Mouse (Mus musculus): ENCODE data around the gene Ccdc96. TPM values are rescaled to one million over a fixed set of nuclear protein-coding genes. Genes with fewer than 3 reads are reported as not detected.

Gene Ccdc96
- polyA plus RNA-seq, 1 experiment from 2014 or later, result 4.6 TPM

DNA sequence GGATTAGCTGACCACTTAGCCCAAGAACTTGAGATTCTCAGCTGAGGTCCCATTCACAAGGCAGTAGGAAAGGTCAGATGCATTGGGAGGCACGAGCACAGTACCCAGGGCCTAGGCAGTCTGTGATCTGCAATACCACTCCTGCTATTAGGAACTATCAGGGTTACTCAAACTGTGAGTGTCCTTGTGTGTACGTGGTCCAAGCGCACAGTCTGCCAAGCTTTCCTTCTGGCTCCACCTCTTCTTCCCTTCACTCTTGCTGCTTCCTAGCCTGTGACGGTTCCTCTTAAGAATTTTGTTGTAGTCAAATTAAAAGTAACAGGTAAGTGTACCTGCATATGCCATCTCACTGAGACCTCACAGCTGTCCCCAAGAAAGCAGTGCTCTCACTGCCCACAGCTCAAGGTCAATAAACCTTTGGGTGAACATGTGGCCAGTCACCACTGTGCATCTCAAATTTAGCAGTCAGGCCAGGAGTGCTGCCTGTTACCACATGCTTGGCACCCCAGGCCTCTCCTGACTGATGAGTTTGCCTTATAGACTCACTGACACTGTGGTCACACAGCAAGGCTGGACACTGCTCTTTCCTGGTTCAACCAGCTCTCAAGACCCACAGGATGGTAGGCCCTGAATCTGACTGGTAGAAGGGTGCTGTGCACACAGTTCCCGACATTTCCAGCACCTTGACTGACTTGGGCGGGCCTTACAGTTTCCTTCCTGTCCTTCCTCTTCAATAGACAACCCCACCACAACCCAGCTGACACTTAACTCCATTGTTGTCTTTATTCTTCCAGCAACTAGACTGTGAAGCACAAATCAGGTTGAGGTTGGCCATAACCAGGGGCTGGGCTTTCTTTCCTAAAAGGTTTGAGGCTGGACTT is 5.6 kb upstream of the Ccdc96 start:
- no peak for ATAC-seq (ENCODE audit: low FRiP score, low read depth)
- Histone ChIP-seq H3K27ac (no peak overlapping the region), H3K9me3 (no peaks in the 10 kb centered on the region), H3K9ac (no peak overlapping the region), H3K4me1 (peaks cover 25% of the 10 kb centered on the region), H3K27me3 (replicated peaks) (no peaks in the 10 kb centered on the region), H3K4me3 (no peak overlapping the region), H3K4me2 (replicated peaks) (no peak overlapping the region), H3K36me3 (peaks cover 15% of the 10 kb centered on the region; the same call in 1 of the 2 replicates)
- WGBS, result 91% methylated on average over 6 of the region's 6 CpGs

DNA sequence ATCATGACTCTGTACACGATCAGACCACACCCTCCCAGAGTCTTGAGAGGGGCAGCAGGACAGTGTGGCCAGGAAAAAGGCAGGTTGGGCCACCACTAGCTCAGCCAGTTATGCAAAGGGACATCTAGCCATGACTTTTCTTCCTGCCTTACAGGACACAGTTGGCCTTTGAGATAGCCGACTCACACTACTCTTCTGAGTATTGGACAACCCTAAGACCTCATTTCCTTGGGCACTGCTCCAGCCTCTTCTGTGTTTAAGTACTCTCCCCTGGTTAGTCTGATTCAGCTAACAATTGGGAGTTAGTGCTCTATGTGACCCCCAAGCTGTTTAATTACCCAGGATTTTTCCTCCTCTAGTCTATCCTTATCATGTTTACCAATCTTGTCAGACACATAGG is 4.7 kb upstream of the Ccdc96 start:
- H3K9ac ChIP-seq, result no peak overlapping the region
- no peak overlapping the region for H3K4me2 ChIP-seq (replicated peaks)

DNA sequence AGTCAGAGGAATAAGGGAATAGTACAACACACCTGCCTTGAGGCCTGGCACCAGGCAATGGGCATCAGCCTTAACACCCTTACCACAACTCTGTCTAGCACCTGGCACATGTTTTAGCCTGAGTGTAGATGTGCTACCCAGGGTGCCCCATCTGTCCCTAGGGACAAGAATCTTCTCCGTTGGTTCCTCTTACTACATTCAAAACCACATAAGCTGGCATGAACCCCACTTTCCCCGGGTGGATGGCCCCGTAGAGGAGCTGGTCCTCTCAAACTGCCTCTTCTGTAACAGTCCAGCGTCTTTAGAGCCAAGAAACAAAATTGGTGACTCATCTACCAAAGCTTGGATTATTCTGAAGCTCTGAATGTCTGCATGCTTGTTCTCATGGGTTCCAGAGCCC is 4.0 kb upstream of the Ccdc96 start:
- H3K36me3 ChIP-seq, result peaks cover 11% of the 10 kb centered on the region; the same call in 1 of the 2 replicates
- no peaks in the 10 kb centered on the region; the same call in 1 of the 2 replicates for H3K27me3 ChIP-seq (replicated peaks)
- H3K4me2 ChIP-seq (replicated peaks), result no peak overlapping the region
- H3K4me1 ChIP-seq, result peaks cover 33% of the 10 kb centered on the region
- no peak overlapping the region for H3K4me3 ChIP-seq
- H3K9me3 ChIP-seq, result no peaks in the 10 kb centered on the region
- no peak overlapping the region for H3K27ac ChIP-seq
- H3K9ac ChIP-seq, result no peak overlapping the region
- ATAC-seq (ENCODE audit: low FRiP score, low read depth), result no peak
- WGBS, result 91% methylated on average over 4 of the region's 4 CpGs

More for the DNA sequence above, 4.7 kb upstream of the Ccdc96 start:
- H3K27me3 ChIP-seq (replicated peaks), result no peaks in the 10 kb centered on the region
- no peak overlapping the region for H3K27ac ChIP-seq
- H3K9me3 ChIP-seq, result no peaks in the 10 kb centered on the region
- no peak for ATAC-seq (ENCODE audit: low FRiP score, low read depth)
- no peak overlapping the region for H3K4me3 ChIP-seq
- H3K4me1 ChIP-seq, result peaks cover 26% of the 10 kb centered on the region
- peaks cover 15% of the 10 kb centered on the region; the same call in 1 of the 2 replicates for H3K36me3 ChIP-seq
- 77% methylated on average over 2 of the region's 2 CpGs for WGBS

DNA sequence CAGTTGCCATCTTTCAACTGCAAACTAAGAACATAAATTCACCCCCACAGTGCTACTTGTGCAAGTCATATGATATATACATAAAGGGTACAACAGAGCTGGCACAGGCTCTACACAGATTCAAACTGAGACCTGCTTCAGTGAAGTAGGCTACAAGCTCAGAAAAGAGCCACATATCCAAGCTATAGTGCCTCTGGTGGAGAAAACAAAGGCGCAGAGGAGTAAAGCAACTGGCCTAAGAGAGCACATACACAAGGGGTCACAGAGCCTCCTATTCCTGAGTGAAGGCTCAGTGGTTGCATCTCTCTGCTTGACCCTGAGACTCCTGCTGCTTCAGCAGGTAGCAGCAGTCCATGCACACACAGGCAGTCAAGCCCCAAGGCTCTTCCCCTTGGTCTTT is 3.3 kb upstream of the Ccdc96 start:
- 70% methylated on average over 1 of the region's 1 CpGs for WGBS
- Histone ChIP-seq H3K4me3 (no peak overlapping the region), H3K27ac (no peak overlapping the region), H3K9ac (no peak overlapping the region), H3K27me3 (replicated peaks) (no peaks in the 10 kb centered on the region; the same call in 1 of the 2 replicates), H3K9me3 (no peaks in the 10 kb centered on the region), H3K4me2 (replicated peaks) (no peak overlapping the region), H3K36me3 (peaks cover 6% of the 10 kb centered on the region; the same call in 1 of the 2 replicates), H3K4me1 (peaks cover 36% of the 10 kb centered on the region)
- no peak for ATAC-seq (ENCODE audit: low FRiP score, low read depth)

DNA sequence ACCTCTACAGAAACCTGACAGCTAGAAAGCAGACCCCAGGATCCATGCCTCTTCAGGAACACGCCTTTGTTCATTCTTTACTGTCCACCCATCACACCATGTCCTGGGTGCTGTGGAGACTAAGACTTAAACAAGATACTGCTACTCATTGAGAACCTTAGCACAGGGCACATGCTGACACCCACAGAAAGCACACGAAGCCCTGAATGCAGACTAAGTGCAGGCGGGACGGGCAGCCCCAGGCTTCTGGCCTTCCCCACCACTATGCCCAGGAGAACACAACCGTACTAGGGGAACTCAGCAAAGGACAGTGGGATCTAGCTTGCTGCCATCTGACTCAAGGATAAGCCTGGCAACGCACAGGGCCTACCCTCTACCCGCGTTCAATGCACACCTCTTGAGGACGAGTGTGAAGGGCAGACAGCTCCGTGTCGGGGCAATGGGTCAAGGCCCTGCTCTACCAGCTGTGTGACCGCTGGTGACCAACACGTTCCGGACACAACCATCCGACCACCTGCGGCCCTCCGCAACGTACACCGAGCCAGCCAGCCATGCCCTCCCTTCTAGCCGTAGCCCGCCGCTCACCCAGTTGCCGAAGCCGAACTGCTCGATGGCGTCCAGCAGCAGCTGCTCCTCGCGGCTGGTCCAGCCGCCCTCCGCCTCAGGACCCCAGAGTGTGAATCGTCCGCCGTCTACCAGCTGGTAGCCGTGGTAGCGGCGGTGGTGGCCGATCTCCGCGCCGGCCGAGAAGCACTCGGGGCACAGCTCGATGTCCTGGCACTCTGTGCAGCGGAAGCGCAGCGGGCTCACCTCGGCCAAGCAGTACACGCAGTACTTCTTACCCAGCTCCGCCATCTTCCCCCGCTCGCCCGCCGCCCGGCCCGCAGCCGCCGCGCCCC is 936 bp upstream of the Ccdc96 start:
- H3K4me2 ChIP-seq (replicated peaks), result peak overlapping the region; percentile 96
- peaks cover 36% of the 10 kb centered on the region for H3K4me1 ChIP-seq
- H3K4me3 ChIP-seq, result peak overlapping the region; percentile 92
- peak overlapping the region; percentile 42; the same call in 1 of the 2 replicates for H3K27ac ChIP-seq
- no peaks in the 10 kb centered on the region for H3K36me3 ChIP-seq
- H3K9ac ChIP-seq, result peak overlapping the region; percentile 91
- no peaks in the 10 kb centered on the region; the same call in 1 of the 2 replicates for H3K27me3 ChIP-seq (replicated peaks)
- peak; percentile 18 for ATAC-seq (ENCODE audit: low FRiP score, low read depth)
- 1% methylated on average over 55 of the region's 58 CpGs for WGBS
- H3K9me3 ChIP-seq, result no peaks in the 10 kb centered on the region

DNA sequence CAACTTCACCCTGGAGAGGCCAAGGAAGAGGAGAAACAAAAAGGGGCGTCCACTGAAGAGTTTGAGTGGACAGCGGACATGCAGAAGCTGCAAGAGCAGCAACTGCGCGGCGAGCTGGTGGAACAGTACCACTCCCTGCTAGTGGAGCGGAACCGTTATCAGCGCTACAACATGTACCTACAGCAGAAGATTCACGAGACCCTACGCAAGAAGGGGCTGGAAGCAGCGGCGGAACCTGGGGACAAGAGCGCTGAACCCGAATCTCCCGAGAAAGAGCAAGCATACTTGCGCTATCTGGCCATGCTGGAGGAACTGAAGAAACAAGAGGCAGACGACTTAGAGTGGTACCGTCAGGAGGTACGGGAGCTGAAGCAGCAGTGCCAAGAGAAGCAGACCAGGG is 918 bp downstream of the Ccdc96 start:
- WGBS, result 42% methylated on average over 19 of the region's 19 CpGs
- Histone ChIP-seq H3K4me1 (peaks cover 36% of the 10 kb centered on the region), H3K4me3 (peak overlapping the region; percentile 62), H3K27me3 (replicated peaks) (no peaks in the 10 kb centered on the region; the same call in 1 of the 2 replicates), H3K9ac (peak overlapping the region; percentile 65), H3K36me3 (no peaks in the 10 kb centered on the region), H3K4me2 (replicated peaks) (peak overlapping the region; percentile 96), H3K27ac (no peak overlapping the region), H3K9me3 (no peaks in the 10 kb centered on the region)
- no peak for ATAC-seq (ENCODE audit: low FRiP score, low read depth)

DNA sequence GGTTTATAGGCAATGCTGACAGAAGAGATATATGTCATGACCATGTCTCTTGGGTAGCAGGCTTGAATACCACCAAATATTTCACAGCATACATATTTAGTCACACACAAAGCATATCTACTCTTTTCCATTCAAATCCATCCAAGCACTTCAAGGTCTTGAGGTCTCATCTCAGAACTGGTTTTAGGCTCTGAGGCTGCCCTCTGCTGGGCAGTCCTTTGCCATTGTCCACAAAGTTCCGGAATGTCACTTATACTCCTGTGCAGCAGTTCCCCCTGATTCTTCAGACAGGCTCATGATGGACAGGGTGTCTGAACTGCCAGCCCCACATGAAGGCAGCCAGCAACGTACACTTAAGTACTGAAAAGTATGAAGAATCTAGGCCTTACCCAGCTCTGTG is 4.8 kb downstream of the Ccdc96 start:
- H3K27ac ChIP-seq, result no peak overlapping the region
- H3K4me3 ChIP-seq, result no peak overlapping the region
- H3K27me3 ChIP-seq (replicated peaks), result no peaks in the 10 kb centered on the region; the same call in 1 of the 2 replicates
- no peak overlapping the region for H3K4me2 ChIP-seq (replicated peaks)
- H3K36me3 ChIP-seq, result peaks cover 31% of the 10 kb centered on the region
- no peak overlapping the region for H3K9ac ChIP-seq
- WGBS, result 58% methylated on average over 2 of the region's 2 CpGs
- H3K4me1 ChIP-seq, result peaks cover 11% of the 10 kb centered on the region
- ATAC-seq (ENCODE audit: low FRiP score, low read depth), result no peak
- no peaks in the 10 kb centered on the region for H3K9me3 ChIP-seq

DNA sequence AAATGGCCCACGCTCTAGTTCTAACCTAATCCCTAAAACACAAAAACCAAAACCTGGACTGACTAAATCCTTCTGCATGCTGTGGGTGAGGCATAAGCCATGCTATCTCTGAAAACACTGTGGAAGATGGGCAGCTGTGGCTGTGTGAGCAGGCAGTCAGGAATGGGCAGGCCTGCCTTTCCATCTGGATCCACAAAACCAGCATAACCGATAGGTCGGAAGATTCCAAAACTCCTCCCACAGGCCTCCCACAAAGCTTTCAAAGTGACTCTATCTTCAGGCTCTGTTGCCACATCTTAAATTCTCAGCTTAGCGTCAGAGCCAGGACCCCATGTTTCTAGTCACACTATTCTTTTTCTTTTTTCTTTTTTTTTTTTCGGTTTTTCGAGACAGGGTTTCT is 9.5 kb downstream of the Ccdc96 start:
- ATAC-seq (ENCODE audit: low FRiP score, low read depth), result no peak
- peaks cover 62% of the 10 kb centered on the region for H3K36me3 ChIP-seq
- no peak overlapping the region for H3K4me3 ChIP-seq
- H3K9me3 ChIP-seq, result no peaks in the 10 kb centered on the region
- H3K4me2 ChIP-seq (replicated peaks), result no peak overlapping the region
- 91% methylated on average over 6 of the region's 6 CpGs for WGBS
- no peaks in the 10 kb centered on the region for H3K4me1 ChIP-seq
- H3K27ac ChIP-seq, result no peak overlapping the region
- H3K27me3 ChIP-seq (replicated peaks), result no peaks in the 10 kb centered on the region
- H3K9ac ChIP-seq, result no peak overlapping the region

DNA sequence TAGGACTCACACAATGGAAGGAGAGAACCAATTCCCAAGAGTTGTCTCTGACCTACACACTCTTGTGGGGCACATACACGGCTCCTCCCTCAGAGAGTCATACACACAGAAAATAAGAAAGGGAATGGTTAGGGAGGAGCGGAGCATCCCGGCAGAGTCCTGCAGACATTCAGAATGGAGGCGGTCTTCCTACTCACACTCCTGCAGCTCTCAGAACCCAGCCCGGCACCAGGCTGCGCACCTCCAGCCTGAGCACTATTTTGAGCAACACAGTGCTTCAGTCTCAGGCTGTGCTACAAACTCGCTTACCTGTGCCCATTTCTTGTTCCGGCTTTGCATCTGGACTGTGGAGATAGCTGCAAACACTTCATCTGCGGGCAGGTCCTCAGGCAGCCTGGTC is 10.3 kb downstream of the Ccdc96 start:
- H3K4me1 ChIP-seq, result no peaks in the 10 kb centered on the region
- H3K4me3 ChIP-seq, result no peak overlapping the region
- H3K27me3 ChIP-seq (replicated peaks), result no peaks in the 10 kb centered on the region
- WGBS, result 95% methylated on average over 9 of the region's 9 CpGs
- H3K27ac ChIP-seq, result no peak overlapping the region
- H3K9ac ChIP-seq, result no peak overlapping the region
- H3K4me2 ChIP-seq (replicated peaks), result no peak overlapping the region
- H3K9me3 ChIP-seq, result no peaks in the 10 kb centered on the region
- no peak for ATAC-seq (ENCODE audit: low FRiP score, low read depth)
- H3K36me3 ChIP-seq, result peaks cover 62% of the 10 kb centered on the region

DNA sequence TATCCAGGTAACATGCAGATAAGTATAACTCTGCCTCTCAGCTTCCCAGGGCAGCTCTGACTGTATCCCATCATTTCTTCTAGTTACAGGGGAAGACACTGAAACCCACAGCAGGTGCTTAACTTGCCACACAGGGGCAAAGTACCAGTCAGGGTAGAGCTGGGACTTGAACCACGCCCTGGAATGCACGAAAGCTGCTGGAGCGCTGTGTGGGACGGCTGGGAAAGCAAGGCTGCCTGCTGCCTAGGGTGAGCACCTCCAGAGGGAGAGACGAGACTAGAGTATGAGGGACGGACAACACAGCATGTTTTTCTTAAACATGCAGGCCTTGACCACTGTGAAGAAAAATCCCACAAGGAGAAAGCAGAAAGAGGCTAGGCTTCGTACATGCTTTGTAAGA is 20.8 kb downstream of the Ccdc96 start:
- H3K27me3 ChIP-seq (replicated peaks), result no peaks in the 10 kb centered on the region
- 87% methylated on average over 7 of the region's 7 CpGs for WGBS
- H3K4me3 ChIP-seq, result no peak overlapping the region
- no peak overlapping the region for H3K9ac ChIP-seq
- H3K4me1 ChIP-seq, result no peaks in the 10 kb centered on the region
- ATAC-seq (ENCODE audit: low FRiP score, low read depth), result no peak
- no peaks in the 10 kb centered on the region for H3K9me3 ChIP-seq
- no peak overlapping the region for H3K4me2 ChIP-seq (replicated peaks)
- no peak overlapping the region for H3K27ac ChIP-seq
- H3K36me3 ChIP-seq, result peaks cover 73% of the 10 kb centered on the region

DNA sequence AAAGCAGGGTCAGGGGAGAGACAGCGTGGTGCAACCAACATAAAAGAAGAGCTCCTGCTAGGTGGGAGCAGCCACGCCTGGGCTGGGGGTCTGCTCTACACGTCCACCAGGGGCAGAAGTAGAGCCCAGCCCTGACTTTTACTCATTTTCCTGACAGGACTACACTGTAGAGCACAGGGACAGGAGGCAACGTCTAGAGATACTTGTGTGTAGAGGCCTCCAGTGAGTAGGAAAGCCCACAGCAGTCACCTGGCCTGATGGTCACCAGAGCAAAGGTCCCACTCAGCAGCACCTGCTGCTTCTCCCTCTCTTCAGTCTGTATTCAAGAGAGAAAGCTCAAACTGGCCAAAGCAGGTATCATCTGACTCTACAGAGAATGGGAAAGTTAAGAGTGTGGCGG is 21.3 kb downstream of the Ccdc96 start:
- 78% methylated on average over 5 of the region's 5 CpGs for WGBS
- Histone ChIP-seq H3K36me3 (peaks cover 73% of the 10 kb centered on the region), H3K9ac (no peak overlapping the region), H3K27ac (no peak overlapping the region), H3K27me3 (replicated peaks) (no peaks in the 10 kb centered on the region), H3K4me2 (replicated peaks) (no peak overlapping the region), H3K4me3 (no peak overlapping the region), H3K4me1 (no peaks in the 10 kb centered on the region), H3K9me3 (no peaks in the 10 kb centered on the region)
- ATAC-seq (ENCODE audit: low FRiP score, low read depth), result no peak

DNA sequence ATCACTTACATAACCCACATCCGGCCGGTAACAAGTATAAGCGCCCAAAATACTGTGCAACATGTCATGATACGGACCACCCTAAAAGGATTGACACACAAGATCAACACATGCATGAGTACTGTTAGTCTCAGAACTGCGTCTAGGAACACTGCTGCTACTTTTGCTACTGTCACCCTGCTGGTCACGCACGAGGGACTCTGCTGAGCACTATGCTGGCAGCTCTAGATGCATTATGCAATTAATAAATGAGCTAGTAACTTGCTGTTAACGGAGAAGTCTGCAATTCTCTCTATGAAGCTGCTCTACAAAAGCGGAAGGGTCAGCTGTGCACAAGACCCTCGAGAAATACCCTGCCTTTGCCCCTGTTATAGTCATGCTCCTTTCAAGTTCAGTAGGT is 24.0 kb downstream of the Ccdc96 start:
- 96% methylated on average over 10 of the region's 10 CpGs for WGBS
- ATAC-seq (ENCODE audit: low FRiP score, low read depth), result no peak
- Histone ChIP-seq H3K27me3 (replicated peaks) (no peaks in the 10 kb centered on the region), H3K4me2 (replicated peaks) (no peak overlapping the region), H3K27ac (no peak overlapping the region), H3K4me3 (no peak overlapping the region), H3K9me3 (no peaks in the 10 kb centered on the region), H3K36me3 (peaks cover 75% of the 10 kb centered on the region), H3K4me1 (no peaks in the 10 kb centered on the region), H3K9ac (no peak overlapping the region)
